Mouse (Mus musculus): ENCODE measurements at regions not wholly inside any gene's neighbourhood (a gene's known extent, or its start where the extent isn't known, plus 50 kb on each side); places are given as distances from the start of the nearest gene placed in this dataset.

- no peak for DNase-seq (ENCODE audit: low spot score)
Measured at GRCm38 (mm10) chr14:47991546-47991945, 129.1 kb upstream of the Peli2 start.

DNA sequence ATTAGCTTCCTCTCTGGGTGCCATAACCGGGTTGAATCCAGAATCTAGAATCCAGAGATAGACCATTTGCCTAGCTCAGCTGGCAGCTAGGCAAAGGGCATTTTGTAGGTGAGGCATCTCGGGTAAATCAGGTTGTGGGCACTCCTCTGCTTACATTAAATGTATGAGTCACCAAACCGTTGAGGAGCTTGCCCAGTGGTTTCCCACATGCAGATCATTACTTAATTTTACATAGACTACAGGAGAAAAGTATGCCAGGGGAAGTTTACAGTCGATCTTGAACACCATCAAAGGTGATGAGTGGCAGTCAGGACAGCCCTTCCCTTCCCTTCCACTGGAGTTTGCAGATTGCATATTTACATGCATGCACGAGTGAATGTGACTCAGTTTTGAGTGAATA is 128.5 kb upstream of the Peli2 start:
- no peak for DNase-seq (ENCODE audit: low spot score)

GRCm38 (mm10) chr14:47992851-47993250 is 127.8 kb upstream of the Peli2 start:
- no peak for DNase-seq (ENCODE audit: low spot score)

DNA sequence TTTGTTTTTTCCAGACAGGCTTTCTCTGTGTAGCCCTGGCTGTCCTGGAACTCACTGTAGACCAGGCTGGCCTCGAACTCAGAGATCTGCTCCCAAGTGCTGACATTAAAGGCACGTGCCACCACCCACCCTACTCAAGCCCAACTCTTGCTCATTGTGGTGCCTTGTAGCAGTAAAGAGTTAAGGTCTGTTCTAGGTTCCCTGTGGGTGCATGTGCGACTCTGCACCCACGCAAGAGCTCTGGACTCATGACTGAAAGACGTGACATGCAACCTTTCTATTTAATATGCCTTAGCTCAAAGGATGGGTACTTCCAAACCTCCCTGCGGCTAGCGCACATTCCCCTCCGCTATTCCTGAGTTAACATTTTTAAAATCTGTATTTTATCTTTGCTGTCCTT is 121.7 kb upstream of the Peli2 start:
- DNase-seq (ENCODE audit: low spot score), result no peak

DNA sequence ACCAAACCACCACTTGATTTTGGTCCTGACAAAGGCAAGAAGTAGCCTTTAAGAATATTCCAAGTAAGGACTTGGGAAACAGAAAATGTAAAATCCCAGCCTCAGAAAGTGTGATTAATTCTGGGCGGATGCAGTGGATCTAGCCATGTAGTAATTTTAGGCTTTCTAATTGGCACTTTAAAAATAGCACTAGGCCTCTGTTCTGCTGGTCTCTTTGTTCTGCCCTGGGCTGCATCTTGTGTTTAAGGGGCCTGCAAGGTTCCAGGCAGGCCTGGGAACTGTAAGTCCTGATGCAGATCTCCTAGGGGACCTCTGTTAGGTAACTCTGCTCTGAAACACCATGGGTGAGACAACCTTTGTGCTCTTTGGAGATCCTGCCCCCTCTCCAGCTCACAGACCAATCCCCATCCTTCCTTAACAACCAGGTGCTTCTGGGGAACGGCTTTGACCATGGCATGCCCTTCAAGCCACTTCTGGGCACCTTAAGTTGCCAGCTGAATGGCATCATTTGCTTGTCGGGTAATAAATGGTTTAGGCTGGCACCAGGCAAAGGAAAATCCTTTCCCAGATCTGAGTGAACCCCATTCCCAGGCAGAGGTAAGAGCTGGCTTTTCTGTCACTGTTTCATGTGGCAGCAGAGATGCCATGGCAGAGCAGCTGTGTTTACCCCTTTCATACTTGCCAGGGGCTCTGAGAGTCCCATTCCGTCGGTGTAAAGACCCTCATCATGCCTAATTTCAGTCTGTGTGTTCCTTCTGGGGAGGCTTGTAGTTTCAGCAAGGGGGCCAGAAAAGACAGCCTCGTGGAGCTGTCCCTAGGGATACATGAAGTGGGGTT is 115.3 kb upstream of the Peli2 start:
- DNase-seq (ENCODE audit: low spot score), result no peak

- DNase-seq (ENCODE audit: low spot score), result no peak
Measured at GRCm38 (mm10) chr14:48005929-48006309, 114.7 kb upstream of the Peli2 start.

DNA sequence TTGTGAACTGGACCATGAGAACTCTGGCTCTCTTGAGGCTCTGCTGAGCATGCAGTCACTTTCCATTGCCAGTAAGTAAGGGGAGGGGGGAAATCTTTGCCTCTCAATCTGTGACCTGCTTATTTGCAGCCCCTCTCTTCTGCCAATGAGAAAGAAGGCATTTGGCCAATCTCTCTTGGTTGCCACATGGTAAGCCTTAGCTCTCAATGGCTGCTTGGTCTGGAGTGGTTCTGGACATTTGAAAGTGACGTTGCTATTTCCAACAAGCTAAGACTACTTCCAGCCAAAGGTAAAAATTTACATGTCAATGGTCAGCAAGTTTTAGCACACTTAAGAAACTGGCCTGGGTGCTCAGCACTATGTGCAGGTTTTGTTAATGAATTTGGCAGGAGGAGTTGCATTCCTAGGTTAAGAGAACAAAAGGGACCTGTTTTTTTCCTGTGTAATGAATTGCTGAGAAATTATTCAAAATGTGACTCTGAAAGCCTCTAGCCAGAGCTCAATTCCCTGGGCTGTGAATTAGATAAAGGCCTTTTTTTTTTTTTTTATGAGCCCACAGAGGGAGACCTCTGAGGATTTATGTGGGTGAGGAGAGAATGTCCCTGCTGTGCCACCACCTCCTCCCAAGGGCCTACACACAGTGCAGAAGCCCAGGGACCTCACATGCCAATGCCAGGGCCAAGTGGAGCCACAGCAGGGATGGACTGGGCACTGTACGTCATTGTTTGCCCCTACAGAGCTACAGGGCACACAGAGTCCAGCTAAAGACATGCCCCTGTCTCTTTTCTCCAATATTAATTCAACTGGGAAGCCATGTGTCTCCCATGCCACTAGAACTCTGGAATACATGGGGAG is 108.0 kb upstream of the Peli2 start:
- no peak for DNase-seq (ENCODE audit: low spot score)

DNA sequence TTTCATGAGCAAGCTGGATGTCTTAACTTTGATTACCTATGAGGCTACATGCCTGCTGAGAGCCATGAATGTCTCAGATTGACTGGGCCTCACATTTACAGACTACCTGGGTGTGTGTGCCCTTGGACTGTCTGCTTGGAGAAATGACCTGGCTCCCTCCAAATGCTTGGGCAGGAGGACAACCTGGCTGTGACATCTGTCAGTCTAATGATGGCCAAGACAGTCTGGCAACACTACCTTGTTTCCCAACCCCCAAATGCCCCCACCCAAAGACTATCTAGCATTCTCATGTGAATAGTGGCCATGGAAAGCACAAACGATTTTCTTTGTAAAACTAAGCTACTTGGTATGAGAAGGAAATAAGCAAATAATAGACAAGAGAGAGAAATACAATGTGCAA is 107.2 kb upstream of the Peli2 start:
- no peak for DNase-seq (ENCODE audit: low spot score)

GRCm38 (mm10) chr14:48014776-48015175 is 105.8 kb upstream of the Peli2 start:
- DNase-seq (ENCODE audit: low spot score), result no peak

DNA sequence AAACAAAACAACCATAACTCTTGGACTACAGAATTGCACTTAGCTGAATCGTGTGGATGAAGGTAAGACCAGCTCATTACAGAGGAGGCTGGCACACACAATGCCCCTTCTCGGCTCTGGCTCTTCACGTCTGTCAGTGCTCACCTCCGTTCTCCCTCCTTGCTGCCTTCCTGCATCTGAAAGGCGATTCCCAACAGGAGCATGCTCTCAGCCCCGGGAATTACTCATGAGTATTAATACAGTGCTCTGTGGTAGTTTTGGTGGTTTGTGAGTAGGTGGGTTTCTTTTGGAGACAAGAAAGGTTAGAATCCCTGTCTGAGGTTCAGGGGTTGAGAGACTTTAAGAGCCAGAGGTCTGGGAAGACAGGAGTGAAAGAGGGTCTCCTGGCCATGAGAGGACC is 102.7 kb upstream of the Peli2 start:
- no peak for DNase-seq (ENCODE audit: low spot score)

- no peak for DNase-seq (ENCODE audit: low spot score)
Measured at GRCm38 (mm10) chr14:48019331-48019730, 101.3 kb upstream of the Peli2 start.

DNA sequence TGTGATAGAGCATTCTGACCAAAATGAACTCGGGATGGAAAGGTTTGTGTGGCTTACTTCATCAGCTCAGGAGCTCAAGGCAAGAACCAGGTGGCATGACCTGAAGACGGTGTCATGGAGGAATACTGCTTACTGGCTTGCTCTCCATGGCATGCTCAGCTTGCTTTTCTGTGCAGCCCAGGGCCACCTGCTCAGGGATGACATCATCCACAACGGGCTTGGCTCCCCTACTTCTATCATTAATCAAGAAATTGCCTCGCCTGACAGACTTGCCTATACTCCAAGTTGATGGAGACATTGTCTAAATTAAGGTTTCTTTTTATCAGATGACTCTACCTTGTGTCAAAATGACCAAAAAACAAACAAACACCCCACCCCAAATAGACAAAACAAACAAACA is 98.4 kb upstream of the Peli2 start:
- DNase-seq (ENCODE audit: low spot score), result no peak

- no peak for DNase-seq (ENCODE audit: low spot score)
Measured at GRCm38 (mm10) chr14:48024051-48024693, 96.5 kb upstream of the Peli2 start.

- DNase-seq (ENCODE audit: low spot score), result no peak
Measured at GRCm38 (mm10) chr14:48039286-48039790, 81.3 kb upstream of the Peli2 start.

DNA sequence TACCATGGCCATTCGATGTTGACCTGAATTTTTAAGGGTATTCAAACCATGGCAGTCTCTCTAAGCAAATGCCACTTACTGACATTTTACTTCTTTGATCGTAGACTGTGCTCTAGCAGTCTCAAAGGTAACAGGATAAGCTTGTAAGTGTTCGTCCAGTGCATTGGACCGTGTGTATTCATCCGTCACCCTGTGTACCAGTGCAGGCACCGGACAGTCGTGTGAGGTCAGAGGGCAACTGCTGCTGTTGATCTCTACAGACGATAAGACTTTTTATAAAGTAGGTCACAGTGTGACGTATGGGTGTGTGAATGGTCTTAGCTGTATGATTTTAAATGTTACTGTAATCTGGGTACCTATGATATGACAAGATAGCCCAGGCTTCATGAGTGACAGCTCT is 74.5 kb upstream of the Peli2 start:
- no peak for DNase-seq (ENCODE audit: low spot score)

DNA sequence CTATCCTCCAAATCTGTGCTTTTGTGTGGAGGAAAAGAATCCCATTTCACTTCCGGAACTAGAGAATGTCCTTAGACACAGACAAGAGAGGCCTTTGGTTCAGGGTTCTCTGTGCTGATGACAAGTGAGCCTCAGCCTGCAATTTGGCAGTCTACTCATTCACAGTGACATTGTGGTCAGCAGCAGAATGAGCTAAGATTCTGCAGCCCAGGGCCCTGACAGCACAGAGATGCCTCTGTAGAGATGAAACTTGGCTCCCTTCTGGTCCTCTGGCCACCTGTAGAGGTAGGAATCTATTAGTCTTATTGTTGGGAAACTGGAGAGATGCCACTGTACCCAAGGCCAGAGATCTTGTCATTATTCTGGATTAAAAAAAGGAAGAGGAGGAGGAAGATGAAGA is 73.8 kb upstream of the Peli2 start:
- DNase-seq (ENCODE audit: low spot score), result no peak

DNA sequence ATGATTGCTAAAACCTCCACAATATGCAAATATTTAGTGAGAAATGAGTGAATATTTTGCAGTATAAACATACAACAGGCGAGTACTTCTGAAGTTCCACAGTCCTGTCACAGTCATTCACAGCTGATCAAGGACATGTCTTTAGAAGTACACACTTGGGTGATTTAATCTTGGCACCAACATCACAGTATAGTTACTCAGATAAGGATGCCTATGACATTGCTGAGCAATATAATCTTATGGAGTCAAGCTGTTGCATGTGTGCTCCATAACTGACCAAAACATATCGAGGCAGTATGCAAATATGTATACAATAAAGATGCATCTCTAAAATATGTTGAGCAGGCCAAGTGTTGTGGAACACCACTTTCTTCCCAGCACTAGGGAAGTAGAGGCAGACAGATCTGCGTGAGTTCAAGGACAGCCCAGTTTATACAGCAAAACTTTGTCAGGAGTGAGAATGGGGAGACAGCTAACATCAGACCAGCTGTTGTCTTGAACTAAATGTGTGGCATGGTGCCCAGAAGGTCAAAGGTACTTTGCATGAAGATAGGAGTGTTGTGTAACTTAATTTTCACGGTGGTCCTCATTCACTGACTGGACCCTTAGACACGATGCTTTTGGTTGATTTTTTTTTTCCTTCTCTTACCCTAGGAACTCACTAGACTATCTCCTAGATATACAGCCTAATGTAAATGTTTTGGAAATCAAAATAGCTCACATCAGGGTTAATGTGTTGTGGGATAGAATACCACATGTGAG is 70.7 kb upstream of the Peli2 start:
- DNase-seq (ENCODE audit: low spot score), result no peak

DNA sequence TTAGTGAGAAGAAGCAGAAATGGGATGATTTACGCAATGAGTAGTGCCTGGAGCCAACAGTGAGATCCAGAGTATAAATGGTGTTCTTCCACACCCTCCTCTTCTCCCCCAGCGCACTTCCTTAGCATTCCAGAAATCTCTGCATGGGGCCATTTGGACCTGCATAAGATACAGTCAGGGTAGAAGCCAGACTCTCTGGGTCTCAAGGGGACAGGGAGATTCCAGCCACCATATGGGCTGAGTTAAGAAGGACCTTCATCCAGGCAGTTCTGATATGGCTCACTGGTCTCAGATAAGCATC is 70.2 kb upstream of the Peli2 start:
- no peak for DNase-seq (ENCODE audit: low spot score)

GRCm38 (mm10) chr14:48051971-48052370 is 68.7 kb upstream of the Peli2 start:
- DNase-seq (ENCODE audit: low spot score), result no peak

DNA sequence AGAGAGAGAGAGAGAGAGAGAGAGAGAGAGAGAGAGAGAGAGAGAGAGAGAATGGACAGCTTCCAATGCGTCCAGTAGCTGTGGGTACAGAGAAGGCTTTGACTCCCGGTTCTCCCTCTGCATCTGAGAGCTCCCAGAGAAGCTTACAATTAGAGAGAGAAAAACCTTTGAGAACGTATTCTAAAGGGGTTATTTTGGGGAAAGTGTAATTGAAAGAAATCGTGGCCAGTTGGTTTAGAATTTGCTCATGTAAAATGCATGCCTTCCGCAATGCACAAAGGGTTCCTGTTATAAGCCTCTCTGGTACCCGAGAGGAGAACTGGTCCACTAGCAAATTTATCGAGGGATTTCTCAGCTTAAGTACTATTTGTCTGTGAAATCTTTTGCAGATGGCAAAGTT is 68.2 kb upstream of the Peli2 start:
- no peak for DNase-seq (ENCODE audit: low spot score)

DNA sequence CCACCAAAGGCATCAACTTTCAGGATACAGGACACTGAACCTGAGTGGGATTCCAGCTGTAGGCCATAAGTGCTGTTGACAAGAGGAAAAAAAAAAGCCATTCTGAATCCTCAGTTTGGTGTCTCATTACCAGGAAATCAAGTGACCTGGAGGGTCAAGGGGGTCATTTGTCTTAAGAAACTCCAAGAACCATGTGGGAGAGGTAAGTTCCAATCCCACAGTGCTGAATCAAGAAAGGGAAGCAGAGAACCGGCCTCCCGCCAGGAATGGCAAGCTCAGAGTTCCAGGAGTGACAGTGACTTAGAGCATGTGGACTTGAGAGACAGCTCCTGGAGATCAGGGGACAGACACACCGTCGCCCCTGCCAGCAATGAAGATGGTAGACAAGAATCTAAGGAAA is 67.5 kb upstream of the Peli2 start:
- DNase-seq (ENCODE audit: low spot score), result no peak

DNA sequence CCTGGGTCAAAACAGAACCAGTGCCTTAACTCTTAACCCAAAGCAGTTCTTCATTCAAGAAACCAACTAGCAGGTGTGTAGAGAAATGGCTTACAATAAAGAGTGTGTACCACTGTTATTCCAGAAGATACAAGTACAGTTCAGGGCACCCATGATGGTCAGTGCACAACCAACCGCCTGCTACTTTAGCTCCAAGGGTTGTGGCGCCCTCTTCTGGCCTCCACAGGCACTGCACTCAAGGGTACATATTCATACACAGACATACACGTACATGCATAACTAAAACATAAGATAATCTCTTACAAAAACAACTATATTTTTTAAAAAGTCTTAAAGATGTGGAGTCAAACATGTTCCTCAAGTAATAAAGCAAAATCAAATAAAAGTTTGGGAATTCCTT is 65.9 kb upstream of the Peli2 start:
- no peak for DNase-seq (ENCODE audit: low spot score)
